Mouse (Mus musculus) myocyte (in vitro differentiated cells): ENCODE results near the gene Lztr1.

ENCODE experiments used
- POLR2A ChIP-seq: IDR thresholded peaks from one replicate; pipeline ENCODE4 v1.6.1; 2011; ENCODE audit warnings: low read depth, mild to moderate bottlenecking, control low read depth, moderate library complexity; ENCODE audit not compliant: insufficient read length
- USF1 ChIP-seq: IDR thresholded peaks from one replicate; pipeline ENCODE4 v1.6.1; 2011; ENCODE audit warnings: low read depth, mild to moderate bottlenecking, control low read depth, moderate library complexity

DNA sequence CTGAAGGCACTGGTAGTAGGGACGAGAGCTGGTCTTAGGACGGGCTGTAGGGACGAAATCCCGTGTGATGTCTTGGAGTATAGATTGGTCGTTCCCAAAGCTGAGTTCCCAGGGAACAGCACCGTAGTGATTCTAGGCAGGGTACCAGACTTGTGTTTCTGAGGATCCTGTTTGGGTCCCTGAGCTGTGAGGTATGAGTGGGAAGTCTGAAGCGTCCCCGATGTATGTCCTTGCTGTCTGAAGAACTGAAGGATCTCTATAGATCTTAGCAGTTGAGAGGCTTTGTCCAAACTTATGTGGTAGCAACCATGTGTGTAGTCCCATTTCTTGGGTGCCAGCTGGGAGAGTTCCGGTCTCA lies 731 bp downstream of the Lztr1 start:
- TF ChIP-seq POLR2A (no peak), USF1 (no peak)
